Mouse (Mus musculus): ENCODE results near the gene Bivm.

The Bivm gene

DNA sequence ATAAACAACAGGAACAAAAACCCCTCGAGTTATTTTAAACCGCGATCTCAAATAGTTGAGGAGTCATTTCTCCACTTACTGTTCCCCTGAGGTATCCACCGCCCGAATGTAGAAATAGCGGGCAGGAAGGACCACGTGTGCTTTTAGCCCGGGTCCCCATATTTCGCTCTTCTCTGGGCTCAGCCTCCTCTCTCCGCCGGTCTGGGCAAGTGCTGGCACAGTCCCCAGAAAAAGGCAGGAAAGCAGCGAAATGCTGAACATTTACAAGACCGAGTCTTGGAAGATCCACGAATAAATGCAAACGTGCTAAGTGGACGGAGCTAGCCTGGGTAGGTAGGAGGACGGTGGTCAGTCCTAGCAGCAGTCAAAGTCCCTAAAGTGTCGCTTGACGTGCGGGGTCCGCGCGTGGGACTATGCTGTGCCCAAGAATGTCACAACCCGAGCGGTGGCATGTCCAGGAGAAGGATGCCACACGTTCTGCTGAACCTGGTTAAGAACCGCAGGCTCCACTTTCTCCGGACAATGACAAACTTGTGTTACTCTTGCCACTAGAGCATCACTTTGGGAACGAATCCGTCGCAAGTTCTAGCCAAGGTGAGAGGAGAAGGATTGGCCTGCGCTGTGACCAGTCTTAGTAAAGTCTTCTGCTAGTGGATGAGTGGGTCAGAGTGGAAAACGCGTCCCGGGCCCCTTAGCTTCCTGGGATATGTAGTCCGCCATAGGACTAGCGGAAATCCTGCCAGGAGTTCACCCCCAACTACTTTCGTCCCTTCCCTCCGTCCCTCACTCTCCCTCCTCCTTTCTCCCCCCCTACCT is at the start of gene Bivm, which contains the start of gene Kdelc1:
Gene Bivm (plus strand): TSS at position 719 of the 816 bp plus-strand sequence.
Gene Kdelc1 (minus strand): TSS at position 570 of the 816 bp plus-strand sequence.
- DNase-seq (ENCODE audit: low read depth, low spot score) = peak; percentile 99

DNA sequence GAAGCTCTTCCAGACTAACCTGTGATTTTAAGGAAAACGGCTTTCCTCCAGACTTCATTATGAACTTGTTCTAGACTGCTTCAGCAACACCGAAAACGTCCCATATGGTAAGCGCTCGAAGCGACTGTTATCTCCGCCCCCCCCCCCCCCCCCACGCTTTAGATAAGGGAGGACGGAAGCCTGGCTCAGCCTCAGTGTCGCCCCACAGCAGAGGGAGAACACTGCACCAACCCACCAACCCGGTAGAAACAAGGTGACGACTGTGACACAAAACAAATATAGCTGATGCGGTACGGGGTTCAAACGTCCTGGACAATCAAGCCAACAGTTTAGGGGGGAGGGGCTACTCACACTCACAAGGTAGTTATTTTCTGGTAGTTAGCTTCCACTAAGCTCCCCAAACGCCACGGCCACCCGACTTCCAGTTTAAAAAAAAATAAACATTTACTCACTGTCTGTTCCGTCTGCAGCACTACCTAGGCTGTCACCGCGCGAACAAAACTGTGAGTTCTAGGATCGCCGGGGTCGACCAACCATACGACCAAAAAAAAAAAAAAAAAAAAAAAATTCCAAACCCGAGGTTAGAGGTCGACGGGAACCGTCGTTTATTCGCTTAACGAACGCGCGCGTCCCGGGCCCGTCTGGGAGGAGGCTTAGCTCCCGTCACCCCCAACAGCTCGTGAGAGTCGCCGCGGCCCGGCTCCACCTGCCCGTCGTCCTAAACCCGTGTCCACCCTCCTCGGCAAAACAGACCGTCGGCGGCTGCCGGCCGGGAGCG is 17.1 kb upstream of the Bivm start:
- DNase-seq (ENCODE audit: low read depth, low spot score) = peak; percentile 20

DNA sequence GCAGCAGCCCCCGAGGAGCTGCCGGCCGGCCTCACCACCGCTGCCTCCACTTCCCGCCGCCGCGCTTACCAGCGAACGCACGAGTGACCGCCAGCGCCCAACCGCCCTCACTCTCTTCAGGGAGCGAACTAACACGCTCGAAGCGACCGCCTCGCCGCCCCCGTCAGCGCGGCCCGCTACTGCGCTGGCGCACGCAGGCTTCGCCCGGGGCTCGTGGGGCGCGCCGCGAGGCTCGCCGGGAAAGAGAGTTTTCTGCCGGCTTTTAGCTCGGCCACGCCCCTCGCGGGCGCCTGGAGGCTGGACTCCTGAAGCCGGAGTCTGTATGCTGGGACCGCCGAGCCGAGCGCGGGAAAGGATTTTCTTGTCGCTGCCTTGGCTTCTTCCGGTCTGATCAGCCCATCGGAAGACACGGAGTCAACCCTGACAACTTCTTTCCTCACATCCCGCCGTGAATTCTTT is 16.5 kb upstream of the Bivm start, which contains the start of gene Tex30:
Gene Tex30 (minus strand): TSS at position 183 of the 459 bp plus-strand sequence.
- DNase-seq (ENCODE audit: low read depth, low spot score) = peak; percentile 98

DNA sequence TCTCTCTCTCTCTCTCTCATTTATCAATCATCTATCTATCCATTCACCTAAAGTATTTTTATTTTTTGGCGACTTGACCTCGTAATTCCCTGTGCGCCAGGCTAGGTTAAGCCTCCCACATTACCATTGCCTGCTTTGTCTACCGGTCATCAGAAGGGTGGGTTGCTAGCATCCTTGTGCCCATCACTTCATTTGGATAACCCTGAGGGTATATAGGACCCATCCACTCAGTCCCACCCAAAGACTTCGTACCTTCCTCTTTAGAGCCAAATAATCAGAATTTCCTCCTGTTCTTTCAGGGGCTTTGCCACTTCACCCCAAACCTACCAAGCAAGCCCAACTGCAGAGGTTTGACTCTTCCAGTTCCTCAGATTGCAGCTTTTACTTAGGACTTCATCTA is 15.8 kb upstream of the Bivm start:
- no peak for DNase-seq (ENCODE audit: low read depth, low spot score)

DNA sequence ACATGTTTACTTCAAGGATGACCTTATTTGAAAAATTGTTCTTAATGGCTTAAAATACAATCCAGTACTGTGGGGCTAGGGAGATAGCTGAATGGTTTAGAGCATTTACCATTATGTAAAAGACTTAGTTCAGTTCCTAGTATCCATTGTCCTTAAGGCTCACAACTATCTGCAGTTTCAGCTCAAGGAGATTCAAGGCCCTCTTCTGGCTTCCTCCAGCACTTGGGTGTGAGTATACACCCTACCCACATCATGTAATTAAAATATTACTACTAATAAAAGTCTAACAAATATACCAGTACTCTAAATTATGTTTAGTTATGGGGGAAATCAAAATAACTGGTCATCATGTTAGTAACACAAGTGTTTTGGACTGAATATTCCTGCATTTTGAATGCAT is 1.2 kb upstream of the Bivm start:
- DNase-seq (ENCODE audit: low read depth, low spot score) = no peak

DNA sequence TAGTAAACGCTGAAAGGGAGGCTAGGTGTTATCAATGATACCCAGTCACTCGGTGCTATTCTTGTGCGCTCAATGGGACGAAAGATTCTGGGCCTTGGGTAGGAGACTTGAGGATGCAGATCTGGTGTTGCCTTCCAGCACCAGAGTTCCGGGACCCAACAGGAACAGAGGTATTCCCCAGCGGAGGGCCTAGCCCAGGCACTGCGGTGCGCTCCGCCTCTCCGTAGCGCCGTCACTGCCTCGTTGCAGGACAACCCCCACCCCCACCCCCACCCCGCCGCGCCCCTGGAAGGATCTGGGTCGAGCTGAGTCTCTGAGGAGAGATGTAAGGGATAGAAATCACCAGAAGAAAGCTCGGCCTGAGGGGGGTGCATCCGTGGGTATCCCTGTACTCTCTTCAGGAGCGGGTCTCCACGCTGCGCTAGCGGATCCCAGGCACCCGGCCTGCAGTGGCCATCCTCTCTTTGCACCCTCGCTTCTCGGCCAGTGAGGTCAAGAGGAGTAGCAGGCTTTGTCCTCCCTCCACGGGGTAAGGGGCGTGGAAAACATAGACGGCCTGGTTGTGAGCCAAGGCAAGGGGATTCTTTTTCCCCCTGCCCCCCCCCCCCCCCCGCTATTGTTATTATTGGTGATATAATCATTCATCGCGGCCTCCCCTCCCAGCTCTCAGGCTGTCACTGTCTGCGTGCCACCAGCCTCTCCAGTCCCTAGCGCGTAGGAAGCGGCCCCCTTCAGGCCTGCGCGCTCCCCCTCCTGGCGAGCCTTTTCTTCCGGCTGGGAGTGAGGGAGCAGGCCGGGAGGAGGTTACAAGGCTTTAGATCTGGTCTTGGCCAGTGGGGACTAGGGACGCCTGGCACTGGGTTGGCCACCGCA is 680 bp downstream of the Bivm start:
- peak; percentile 93 for DNase-seq (ENCODE audit: low read depth, low spot score)

DNA sequence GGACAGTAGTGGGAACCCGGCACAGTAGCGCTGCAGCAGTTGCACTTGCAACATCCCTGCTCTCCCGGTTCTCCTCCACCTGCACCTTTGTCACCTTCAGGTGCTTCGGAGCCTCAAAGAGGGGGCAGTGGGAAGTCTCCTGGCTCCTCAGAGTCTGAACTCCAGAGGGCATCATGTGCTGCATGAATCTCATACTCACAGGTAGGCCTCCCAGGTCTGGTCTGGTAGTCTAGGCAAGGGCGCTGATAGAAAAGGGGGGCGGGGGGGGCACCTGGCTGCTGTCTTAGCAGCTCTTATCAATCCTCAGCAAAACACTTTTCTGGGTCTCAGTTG is 1.3 kb downstream of the Bivm start:
- no peak for DNase-seq (ENCODE audit: low read depth, low spot score)

DNA sequence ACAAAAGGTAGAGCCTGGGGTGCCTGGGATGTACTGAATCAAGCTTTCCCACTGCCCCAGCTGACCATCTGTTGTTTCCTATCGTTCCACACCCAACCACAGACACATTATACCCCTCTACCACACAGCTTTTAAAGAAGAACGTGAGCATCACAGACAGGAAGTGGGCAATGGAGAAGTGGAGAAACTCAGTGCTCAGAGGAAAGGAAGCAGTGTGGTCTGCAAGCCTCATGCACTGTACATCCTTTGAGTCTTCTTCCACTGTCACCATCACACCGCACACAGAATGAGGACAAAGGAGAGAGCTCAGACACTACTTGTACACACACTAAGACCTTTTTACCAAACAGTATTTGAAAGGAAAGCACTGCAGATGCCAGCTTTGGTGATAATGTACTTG is 3.5 kb downstream of the Bivm start:
- no peak for DNase-seq (ENCODE audit: low read depth, low spot score)

DNA sequence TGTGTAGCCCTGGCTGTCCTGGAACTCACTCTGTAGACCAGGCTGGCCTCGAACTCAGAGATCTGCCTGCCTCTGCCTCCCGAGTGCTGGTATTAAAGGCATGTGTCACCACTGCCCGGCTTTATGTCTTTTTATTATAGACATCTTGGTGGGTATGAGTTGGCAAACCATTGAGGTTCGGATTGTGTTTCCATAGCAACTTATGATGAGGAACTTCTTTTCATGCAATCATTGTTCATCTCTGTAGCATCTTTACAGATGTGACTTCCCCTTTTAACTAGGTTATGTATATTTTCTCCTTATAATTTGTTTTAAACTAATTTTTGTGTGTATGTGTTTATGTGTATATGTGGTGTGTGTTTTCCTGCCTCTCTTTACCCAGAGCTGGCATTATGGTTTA is 6.8 kb downstream of the Bivm start:
- no peak for DNase-seq (ENCODE audit: low read depth, low spot score)

DNA sequence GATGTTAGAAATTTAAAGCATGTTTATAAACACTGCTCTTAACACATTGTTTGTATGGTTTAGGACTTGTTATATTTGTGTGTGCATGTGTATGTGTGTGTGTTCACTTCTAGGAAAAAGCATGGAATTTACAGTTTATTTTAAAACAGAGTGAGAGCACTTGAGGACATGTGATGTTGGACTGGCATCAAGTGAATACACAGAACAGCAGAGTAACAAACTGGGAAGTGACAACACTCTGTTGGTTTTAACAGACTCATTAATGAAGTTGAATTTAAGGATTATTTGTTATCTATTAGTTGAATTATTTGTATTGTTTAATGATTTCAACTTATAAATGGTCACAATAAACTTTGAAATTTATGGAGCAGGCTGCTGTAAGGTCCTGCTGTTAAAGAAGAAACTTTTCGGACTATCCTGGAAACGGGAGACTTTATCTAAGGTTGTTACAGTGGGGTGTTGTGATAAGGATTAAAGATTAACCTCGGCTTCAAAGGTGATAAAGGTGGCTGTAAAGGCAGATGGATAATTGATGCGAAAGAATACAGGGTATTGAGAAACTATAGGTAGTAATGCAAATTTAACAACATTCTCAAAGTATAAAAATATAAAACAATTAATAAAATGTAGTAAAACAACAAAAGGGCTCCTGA is 11.3 kb downstream of the Bivm start:
- DNase-seq (ENCODE audit: low read depth, low spot score) = no peak

DNA sequence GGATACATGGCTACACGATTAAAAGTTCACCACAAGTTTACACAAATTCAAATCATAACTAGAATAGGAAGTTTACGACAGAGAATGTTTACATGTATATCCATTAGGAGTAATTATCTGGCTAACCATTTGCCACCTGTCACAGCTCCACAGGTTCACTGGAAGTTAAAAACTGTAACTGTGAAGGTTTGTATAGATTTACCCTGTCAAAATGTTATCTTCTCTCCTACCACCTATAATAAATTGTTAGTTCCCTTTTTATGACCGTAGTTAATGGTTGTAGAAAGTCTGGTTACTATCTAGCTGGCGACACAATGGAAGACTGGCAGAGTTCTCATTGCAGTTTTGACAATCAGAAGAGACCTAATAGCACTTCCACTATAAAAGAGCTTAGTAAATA is 21.5 kb downstream of the Bivm start:
- DNase-seq (ENCODE audit: low read depth, low spot score) = no peak

DNA sequence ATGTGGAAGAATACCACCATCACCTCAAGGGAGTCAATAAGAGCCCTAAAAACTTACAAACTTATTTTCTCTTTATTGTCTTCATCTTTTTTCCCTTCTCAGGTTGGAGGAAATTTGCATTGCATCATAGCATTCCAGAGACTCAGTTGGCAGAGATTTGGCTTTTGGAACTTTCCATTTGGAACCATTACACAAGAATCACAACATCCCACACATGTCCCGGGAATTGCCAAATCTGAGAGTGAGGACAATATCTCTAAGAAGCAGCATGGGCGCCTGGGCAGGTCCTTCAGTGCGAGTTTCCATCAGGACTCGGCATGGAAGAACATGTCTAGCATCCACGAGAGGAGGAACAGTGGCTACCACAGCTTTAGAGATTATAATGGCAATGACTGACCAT is 24.0 kb downstream of the Bivm start:
- DNase-seq (ENCODE audit: low read depth, low spot score) = peak; percentile 62

DNA sequence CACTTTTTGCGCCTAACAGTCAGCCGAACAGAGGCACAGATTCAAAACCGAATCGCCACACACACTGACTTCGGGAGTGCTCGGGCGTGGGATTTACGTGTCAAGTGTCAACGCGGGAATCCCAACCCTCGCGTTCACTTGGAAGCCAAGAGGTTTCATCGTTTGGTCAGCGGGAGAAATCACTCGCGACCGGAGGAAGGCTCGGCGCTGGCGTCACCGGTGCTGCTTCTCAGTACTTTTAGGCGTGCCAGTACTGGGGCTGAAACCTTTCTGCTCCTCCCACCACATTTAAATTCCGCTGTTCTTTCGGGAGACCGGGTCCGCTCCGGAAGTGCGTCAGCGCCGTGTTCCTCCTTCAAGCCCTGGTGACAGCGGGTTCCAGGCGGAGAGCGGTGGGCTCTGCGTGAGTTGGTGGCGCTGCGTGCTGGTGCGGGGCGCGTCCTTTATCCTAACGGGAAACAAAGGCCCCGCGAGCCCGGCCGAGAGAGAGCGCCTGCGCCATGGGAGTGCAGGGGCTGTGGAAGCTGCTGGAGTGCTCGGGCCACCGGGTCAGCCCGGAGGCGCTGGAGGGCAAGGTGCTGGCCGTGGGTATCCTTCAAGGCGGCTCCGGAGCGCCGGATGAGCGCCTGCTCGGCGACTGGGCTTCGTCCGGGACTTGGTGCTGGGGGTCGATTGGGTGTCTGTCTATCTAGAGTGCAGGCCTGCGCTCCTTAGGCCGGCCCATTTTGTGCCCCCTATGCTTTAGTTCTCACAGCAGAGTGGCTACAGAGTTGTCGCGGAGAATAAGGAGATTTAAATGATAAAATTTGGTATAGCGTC is 29.0 kb downstream of the Bivm start, which contains the start of gene Ercc5:
Gene Ercc5 (plus strand): TSS at position 182 of the 819 bp plus-strand sequence.
- DNase-seq (ENCODE audit: low read depth, low spot score) = peak; percentile 97

DNA sequence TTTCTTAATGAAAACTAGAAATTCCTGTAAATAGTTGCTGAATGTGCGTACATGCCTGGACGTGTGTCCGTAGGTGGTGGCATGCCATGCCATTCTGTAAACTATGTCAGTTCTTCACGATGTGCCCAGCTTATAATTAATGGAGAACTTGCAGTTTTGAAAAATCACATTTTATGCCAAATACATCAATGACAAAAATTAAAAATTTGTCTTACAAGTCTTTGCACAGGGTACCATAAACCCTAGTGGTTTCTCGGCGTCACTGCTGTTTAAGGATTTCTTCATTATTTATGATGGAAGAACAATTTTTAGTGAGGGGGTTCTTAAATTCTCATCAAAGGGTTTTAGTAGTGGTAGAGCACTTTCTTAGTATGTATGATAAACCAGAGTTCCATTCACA is 29.9 kb downstream of the Bivm start:
- peak; percentile 13 for DNase-seq (ENCODE audit: low read depth, low spot score)

DNA sequence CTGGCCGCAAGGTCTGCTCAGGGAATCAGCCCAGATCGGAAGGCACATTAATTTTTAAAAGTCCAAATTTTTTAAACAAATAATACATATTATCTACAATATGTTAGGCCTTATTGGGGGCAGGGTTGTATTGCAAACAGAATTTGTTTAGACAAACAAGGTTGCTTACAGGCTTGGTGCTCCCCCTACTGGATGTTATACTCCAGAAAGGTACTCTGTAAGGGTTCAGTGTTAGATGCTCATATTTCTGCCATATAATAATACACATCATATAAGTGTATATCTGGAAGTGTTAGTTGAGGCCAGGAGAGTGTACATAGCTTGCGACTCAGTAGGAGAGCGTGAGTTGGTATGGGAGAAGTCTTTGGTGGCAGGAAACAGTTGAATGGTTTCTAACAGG is 36.5 kb downstream of the Bivm start:
- peak; percentile 42 for DNase-seq (ENCODE audit: low read depth, low spot score)

DNA sequence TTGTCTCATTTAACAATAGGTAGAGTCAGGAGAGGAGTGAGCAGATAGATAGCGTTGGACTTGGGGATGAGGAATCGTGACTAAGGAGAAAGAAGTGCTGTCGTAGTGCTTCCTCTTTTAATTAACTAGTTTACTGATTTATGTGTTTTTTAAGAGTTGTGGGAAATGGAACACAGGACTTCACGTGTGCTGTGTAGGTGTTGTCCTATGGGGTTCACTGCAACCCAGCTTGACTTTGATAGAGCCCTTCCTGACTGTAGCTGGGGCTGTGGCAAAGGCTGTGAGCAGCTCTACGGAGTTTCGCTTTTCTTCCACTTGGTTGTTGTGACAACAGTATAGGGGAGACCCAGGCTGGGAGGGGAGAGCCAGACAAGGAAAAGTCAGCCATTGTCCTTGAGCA is 39.6 kb downstream of the Bivm start:
- no peak for DNase-seq (ENCODE audit: low read depth, low spot score)

DNA sequence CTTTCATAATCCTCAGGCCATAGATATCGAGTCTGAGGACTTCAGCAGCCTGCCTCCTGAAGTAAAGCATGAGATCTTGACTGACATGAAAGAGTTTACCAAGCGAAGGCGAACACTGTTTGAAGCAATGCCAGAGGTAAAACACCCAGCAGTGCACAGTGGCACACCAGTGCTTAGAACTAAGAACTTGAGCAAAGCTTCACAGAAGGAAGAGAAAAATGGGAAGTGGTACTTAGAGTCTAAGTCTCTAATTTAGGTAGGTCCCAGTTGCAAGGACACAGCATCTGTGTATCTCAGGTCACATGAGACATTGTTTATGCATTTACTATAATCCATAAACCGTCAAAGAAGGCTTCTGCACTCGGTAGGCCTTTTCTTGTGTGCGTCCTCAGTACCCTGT is 43.1 kb downstream of the Bivm start:
- DNase-seq (ENCODE audit: low read depth, low spot score) = no peak

DNA sequence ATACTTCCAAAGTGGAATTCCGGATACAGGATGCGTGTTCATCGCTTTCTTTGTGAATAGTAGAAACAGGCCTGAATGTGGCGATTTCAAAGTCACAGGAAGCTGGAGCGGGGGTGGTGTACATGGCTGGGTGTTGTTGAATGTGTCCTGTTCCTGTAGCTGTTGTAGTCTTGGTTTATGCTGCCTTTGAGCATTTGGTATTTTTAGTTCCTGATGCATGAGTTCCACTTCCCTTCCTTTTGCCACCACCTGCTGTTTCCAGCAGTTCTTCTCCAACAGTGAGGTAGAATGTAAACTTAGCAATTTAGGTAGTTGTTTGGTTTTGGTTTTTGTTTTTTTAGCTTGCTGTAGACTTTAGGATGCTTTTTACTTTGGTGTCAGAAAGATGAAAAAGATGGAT is 43.6 kb downstream of the Bivm start:
- DNase-seq (ENCODE audit: low read depth, low spot score) = peak; percentile 14

DNA sequence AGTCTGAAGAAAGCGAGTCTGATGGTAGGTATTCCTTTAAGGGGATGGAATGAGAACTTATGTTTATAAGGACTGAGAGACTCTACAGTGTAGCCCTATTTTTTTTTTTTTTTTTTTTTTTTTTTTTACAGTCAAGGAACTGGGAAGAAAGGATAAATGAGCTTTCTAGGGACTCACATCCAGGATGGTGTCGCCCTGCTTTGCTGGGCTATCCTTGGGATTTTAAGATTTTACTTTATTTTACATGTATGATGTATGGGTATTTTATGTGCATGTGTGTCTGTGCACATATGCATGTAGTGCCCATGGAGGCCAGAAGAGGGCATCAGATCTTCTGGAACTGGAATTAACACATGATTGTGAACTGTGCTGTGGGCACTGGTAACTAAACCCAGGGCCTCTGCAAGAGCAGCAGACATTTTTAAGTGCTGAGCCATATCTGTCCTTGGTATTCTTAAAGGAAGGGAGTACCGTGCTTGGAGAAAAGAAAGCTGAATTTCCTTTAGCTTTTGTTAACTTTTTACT is 49.2 kb downstream of the Bivm start:
- no peak for DNase-seq (ENCODE audit: low read depth, low spot score)

DNA sequence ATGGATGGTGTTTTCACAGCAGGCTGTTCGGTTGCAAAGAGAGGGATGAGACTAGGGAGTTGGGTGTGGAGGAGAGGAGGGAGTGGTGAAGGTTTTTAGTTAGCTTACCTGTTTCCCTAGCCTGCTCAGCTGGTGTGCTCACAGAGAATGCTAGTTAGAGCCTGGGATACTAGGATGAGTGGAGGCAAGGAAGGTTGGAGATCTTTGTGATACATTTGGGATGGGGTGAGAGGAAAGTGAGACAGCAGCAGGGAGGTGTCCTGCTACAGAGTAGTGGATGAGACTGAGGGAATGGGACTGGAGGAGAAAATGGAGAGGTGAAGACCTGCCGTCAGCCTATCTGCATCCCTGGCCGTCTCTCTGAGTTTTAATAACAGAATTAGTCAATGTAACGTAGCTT is 53.9 kb downstream of the Bivm start:
- no peak for DNase-seq (ENCODE audit: low read depth, low spot score)

Measured in brain, adult 2 months (tissue).